Mouse (Mus musculus) stomach, postnatal 0 days (tissue): ENCODE data around the gene Prickle1.

ENCODE experiments used
- CTCF ChIP-seq: IDR thresholded peaks from 2 replicates; pipeline ENCODE4 v1.5.1; 2016; ENCODE audit warnings: antibody characterized with exemption, low read depth, mild to moderate bottlenecking, moderate library complexity
- EP300 ChIP-seq: optimal IDR thresholded peaks from 2 replicates; pipeline ENCODE3; 2016; ENCODE audit warnings: antibody characterized with exemption

- TF ChIP-seq CTCF (no peak), EP300 (no peak)
Measured at GRCm38 (mm10) chr15:93461066-93461465, 134.6 kb downstream of the Prickle1 start.
